In genomic region chr12:87470263-87471136, GRCm38 (mm10) we compare ENCODE assay signal across 9 mouse cellular contexts. TPM values are rescaled to one million over a fixed set of nuclear protein-coding genes. Genes with fewer than 3 reads are reported as not detected.
DNase-seq lines count a peak whose midpoint lies in the region; ATAC-seq and TF ChIP-seq lines count a peak whose summit lies in the region.
"Had no signal": no experiment of that assay in that cellular context is flagged by ENCODE, and none has a peak within 500 bp of the region (broad histone marks: within the 10 kb centered on the region; RNA-seq: fewer than 3 reads in every experiment).

No protein-coding gene starts in this region.

- no peak for TF ChIP-seq POLR2A in limb, embryonic 14.5 days (IDR thresholded peaks at IDR 0.05; ENCODE audit: borderline replicate concordance, extremely low read depth, insufficient read depth, insufficient read length)

- peak overlapping the region; percentile 94 for H3K9ac ChIP-seq in embryonic facial prominence, embryonic 13.5 days
- peak overlapping the region; percentile 94 for H3K9ac ChIP-seq in limb, embryonic 14.5 days (ENCODE audit: low read depth, low read length, severe bottlenecking)
- H3K9ac ChIP-seq in stomach, embryonic 15.5 days, result 0 out of 2 replicates have a peak overlapping the region, but pooled peaks have one; percentile 87

- peak overlapping the region; percentile 76 for H3K4me3 ChIP-seq in embryonic facial prominence, embryonic 13.5 days
- H3K4me3 ChIP-seq in limb, embryonic 14.5 days (replicated peaks; ENCODE audit: low read length), result peak overlapping the region; percentile 77
- peak overlapping the region; percentile 76 for H3K4me3 ChIP-seq in stomach, embryonic 15.5 days (replicated peaks)

- H3K27me3 ChIP-seq in embryonic facial prominence, embryonic 13.5 days, result no peaks in the 10 kb centered on the region
- H3K27me3 ChIP-seq in limb, embryonic 14.5 days (ENCODE audit: control insufficient read depth, insufficient read depth, low read length), result no peaks in the 10 kb centered on the region
- no peaks in the 10 kb centered on the region for H3K27me3 ChIP-seq in stomach, embryonic 15.5 days (replicated peaks)

- 44% methylated on average over 7 of the region's 7 CpGs for WGBS in embryonic facial prominence, embryonic 13.5 days
- WGBS in limb, embryonic 14.5 days, result 49% methylated on average over 7 of the region's 7 CpGs
- 52% methylated on average over 7 of the region's 7 CpGs for whole genome bisulfite sequencing in stomach, embryonic 15.5 days

- intact Hi-C loops in left cerebral cortex, postnatal 4 days (cut with DNase I), result no loop called here

- DNase-seq in adrenal gland, adult 8-10 months, result peak; percentile 30
- DNase-seq in adrenal gland, postnatal 4 days (ENCODE audit: low spot score in 2 of 2), result no peak
- peak; percentile 84 for DNase-seq in 416B (ENCODE audit: low read depth)
- DNase-seq in limb, embryonic 14.5 days (ENCODE audit: low spot score), result no peak
- no peak for DNase-seq in right cerebral cortex, postnatal 4 days
- no peak for DNase-seq in left cerebral cortex, postnatal 4 days

- no peak for ATAC-seq in embryonic facial prominence, embryonic 13.5 days (ENCODE audit: insufficient number of reproducible peaks, insufficient read depth, low FRiP score, low TSS enrichment, low read depth)
- no peak for ATAC-seq in limb, embryonic 14.5 days (ENCODE audit: low FRiP score, low read depth)
- no peak for ATAC-seq in stomach, embryonic 15.5 days (ENCODE audit: insufficient read depth, low FRiP score, low read depth)

- H3K4me2 ChIP-seq in embryonic facial prominence, embryonic 13.5 days, result peak overlapping the region; percentile 58
- H3K4me2 ChIP-seq in limb, embryonic 14.5 days (replicated peaks; ENCODE audit: low read depth, low read length, severe bottlenecking), result peak overlapping the region; percentile 72
- H3K4me2 ChIP-seq in stomach, embryonic 15.5 days, result peak overlapping the region; percentile 54

- H3K27ac ChIP-seq in embryonic facial prominence, embryonic 13.5 days, result no peak overlapping the region
- no peak overlapping the region for H3K27ac ChIP-seq in limb, embryonic 14.5 days (replicated peaks; ENCODE audit: low read depth, low read length)
- no peak overlapping the region for H3K27ac ChIP-seq in stomach, embryonic 15.5 days

- no peaks in the 10 kb centered on the region for H3K9me3 ChIP-seq in embryonic facial prominence, embryonic 13.5 days
- no peaks in the 10 kb centered on the region for H3K9me3 ChIP-seq in limb, embryonic 14.5 days (ENCODE audit: control insufficient read depth, low read length)
- no peaks in the 10 kb centered on the region for H3K9me3 ChIP-seq in stomach, embryonic 15.5 days

- H3K36me3 ChIP-seq in embryonic facial prominence, embryonic 13.5 days, result peaks cover 25% of the 10 kb centered on the region
- H3K36me3 ChIP-seq in limb, embryonic 14.5 days (ENCODE audit: control insufficient read depth, insufficient read depth, low read length), result peaks cover 31% of the 10 kb centered on the region
- H3K36me3 ChIP-seq in stomach, embryonic 15.5 days, result peaks cover 13% of the 10 kb centered on the region

- H3K4me1 ChIP-seq in embryonic facial prominence, embryonic 13.5 days, result peaks cover 12% of the 10 kb centered on the region
- peaks cover 9% of the 10 kb centered on the region for H3K4me1 ChIP-seq in limb, embryonic 14.5 days (ENCODE audit: control insufficient read depth, insufficient read depth, low read length)
- H3K4me1 ChIP-seq in stomach, embryonic 15.5 days, result peaks cover 10% of the 10 kb centered on the region; the same call in 1 of the 2 replicates

RNA-seq across cellular contexts. Expression of gene Snw1, which starts 1.6 kb away (rescaled TPM):
- total RNA-seq in adrenal gland, adult 8-10 months (2022), result 100 to 1,000 TPM in 1 of 4 experiments, 10 to 100 TPM in 3; 76.4 to 103 (median 91.9) TPM
- total RNA-seq in adrenal gland, postnatal 4 days (2021), result 10 to 100 TPM; 80.2 to 84.5 TPM
- polyA plus RNA-seq in embryonic facial prominence, embryonic 13.5 days (2015; fragmentation: Nextera tagmentation; extraction: Ambion mirVana), result 139 and 148 TPM in 2 replicates
- polyA plus RNA-seq in limb, embryonic 14.5 days (2012; rRNA removed), result 30.8 and 45.3 TPM in 2 replicates
- 125 and 134 TPM in 2 replicates for polyA plus RNA-seq in limb, embryonic 14.5 days (2014; fragmentation: Nextera tagmentation; extraction: Ambion mirVana)
- polyA plus RNA-seq in stomach, embryonic 15.5 days (2015; fragmentation: Nextera tagmentation; extraction: Ambion mirVana), result 112 and 113 TPM in 2 replicates
- 10 to 100 TPM; 53.1 to 53.3 TPM for total RNA-seq in left cerebral cortex, postnatal 4 days (2021)

RNA-seq across cellular contexts. Expression of gene Gm5788, which starts 24.0 kb away (rescaled TPM):
- not detected for total RNA-seq in adrenal gland, adult 8-10 months (2022)
- total RNA-seq in adrenal gland, postnatal 4 days (2021), result not detected
- polyA plus RNA-seq in embryonic facial prominence, embryonic 13.5 days (2015; fragmentation: Nextera tagmentation; extraction: Ambion mirVana), result not detected in 2 replicates
- not detected in 2 replicates for polyA plus RNA-seq in limb, embryonic 14.5 days (2012; rRNA removed)
- polyA plus RNA-seq in limb, embryonic 14.5 days (2014; fragmentation: Nextera tagmentation; extraction: Ambion mirVana), result not detected in 2 replicates
- not detected in 2 replicates for polyA plus RNA-seq in stomach, embryonic 15.5 days (2015; fragmentation: Nextera tagmentation; extraction: Ambion mirVana)
- not detected for total RNA-seq in left cerebral cortex, postnatal 4 days (2021)
- total RNA-seq: neutrophil, adult 5-6 weeks had no signal

RNA-seq across cellular contexts. Expression of gene Alkbh1, which starts 26.7 kb away (rescaled TPM):
- total RNA-seq in adrenal gland, adult 8-10 months (2022), result 10 to 100 TPM; 16.4 to 28.3 (median 21.9) TPM
- total RNA-seq in adrenal gland, postnatal 4 days (2021), result 10 to 100 TPM; 30.2 to 33.2 TPM
- polyA plus RNA-seq in embryonic facial prominence, embryonic 13.5 days (2015; fragmentation: Nextera tagmentation; extraction: Ambion mirVana), result 65.9 and 76.1 TPM in 2 replicates
- 60.2 and 62.2 TPM in 2 replicates for polyA plus RNA-seq in limb, embryonic 14.5 days (2012; rRNA removed)
- 48.3 and 59.0 TPM in 2 replicates for polyA plus RNA-seq in limb, embryonic 14.5 days (2014; fragmentation: Nextera tagmentation; extraction: Ambion mirVana)
- 57.8 and 58.2 TPM in 2 replicates for polyA plus RNA-seq in stomach, embryonic 15.5 days (2015; fragmentation: Nextera tagmentation; extraction: Ambion mirVana)
- total RNA-seq in left cerebral cortex, postnatal 4 days (2021), result 10 to 100 TPM; 25.8 to 28.4 TPM

RNA-seq across cellular contexts. Expression of gene Slirp, which starts 26.8 kb away (rescaled TPM):
- total RNA-seq in adrenal gland, adult 8-10 months (2022), result 100 to 1,000 TPM; 156 to 205 (median 191) TPM
- 100 to 1,000 TPM; 158 to 179 TPM for total RNA-seq in adrenal gland, postnatal 4 days (2021)
- polyA plus RNA-seq in embryonic facial prominence, embryonic 13.5 days (2015; fragmentation: Nextera tagmentation; extraction: Ambion mirVana), result 336 and 343 TPM in 2 replicates
- polyA plus RNA-seq in limb, embryonic 14.5 days (2012; rRNA removed), result 62.4 and 83.4 TPM in 2 replicates
- 292 and 314 TPM in 2 replicates for polyA plus RNA-seq in limb, embryonic 14.5 days (2014; fragmentation: Nextera tagmentation; extraction: Ambion mirVana)
- polyA plus RNA-seq in stomach, embryonic 15.5 days (2015; fragmentation: Nextera tagmentation; extraction: Ambion mirVana), result 287 and 303 TPM in 2 replicates
- 100 to 1,000 TPM in 1 of 2 experiments, 10 to 100 TPM in 1; 96.3 to 101 TPM for total RNA-seq in left cerebral cortex, postnatal 4 days (2021)

RNA-seq across cellular contexts. Expression of gene Gm8300, which starts 43.6 kb away (rescaled TPM):
- not detected for total RNA-seq in adrenal gland, adult 8-10 months (2022)
- total RNA-seq in adrenal gland, postnatal 4 days (2021), result not detected
- polyA plus RNA-seq in embryonic facial prominence, embryonic 13.5 days (2015; fragmentation: Nextera tagmentation; extraction: Ambion mirVana), result not detected in 2 replicates
- polyA plus RNA-seq in limb, embryonic 14.5 days (2012; rRNA removed), result not detected in 2 replicates
- not detected in 2 replicates for polyA plus RNA-seq in limb, embryonic 14.5 days (2014; fragmentation: Nextera tagmentation; extraction: Ambion mirVana)
- not detected in 2 replicates for polyA plus RNA-seq in stomach, embryonic 15.5 days (2015; fragmentation: Nextera tagmentation; extraction: Ambion mirVana)
- total RNA-seq in left cerebral cortex, postnatal 4 days (2021), result not detected
- total RNA-seq: neutrophil, adult 5-6 weeks had no signal

Comparison
In these comparisons a context has a peak if more than half of its experiments do, and no peak if none do; other contexts are left out.
1. DNase-seq: peak in adrenal gland, adult 8-10 months (single experiment) and 416B (single experiment); none in adrenal gland, postnatal 4 days (0 of 2), limb, embryonic 14.5 days (single experiment), right cerebral cortex, postnatal 4 days (single experiment) and left cerebral cortex, postnatal 4 days (single experiment).
2. Peak in every context shown above with its lines, with median percentiles within 50 percentile points of each other: H3K4me2 ChIP-seq, H3K4me3 ChIP-seq and H3K9ac ChIP-seq.